Mouse (Mus musculus): ENCODE data around the gene Hsd17b3.

The Hsd17b3 gene

DNA sequence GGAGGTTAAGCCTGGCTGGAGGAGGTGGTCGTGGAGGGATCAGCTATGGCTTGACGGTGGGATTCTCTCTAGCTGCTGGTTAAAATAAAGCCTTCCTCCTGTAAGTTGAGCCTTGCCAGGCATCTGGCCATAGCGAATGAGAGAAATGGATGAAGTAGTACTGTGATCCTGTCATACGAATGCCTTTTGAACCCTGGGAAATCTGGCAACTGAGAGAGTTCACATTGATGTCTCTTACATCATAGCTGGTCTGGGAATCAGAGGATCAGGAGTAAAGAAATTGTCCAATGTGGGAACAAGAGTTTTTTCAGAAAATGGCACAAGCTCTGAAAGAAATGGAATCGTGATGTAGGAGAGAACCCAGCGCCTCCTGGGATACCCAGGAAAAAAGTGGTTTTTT lies 55.1 kb downstream of the Hsd17b3 start:
- in situ Hi-C loops (cut with MboI; ENCODE audit: unreplicated experiment in 2 of 2) = loop anchor here (5.0 to 25.0 kb wide), 8 partner anchors 61 to 1422 kb away; partner anchors contain the start of genes 6720489N17Rik (in 1 of the 2) and Ptch1 (in 1 of the 2)

DNA sequence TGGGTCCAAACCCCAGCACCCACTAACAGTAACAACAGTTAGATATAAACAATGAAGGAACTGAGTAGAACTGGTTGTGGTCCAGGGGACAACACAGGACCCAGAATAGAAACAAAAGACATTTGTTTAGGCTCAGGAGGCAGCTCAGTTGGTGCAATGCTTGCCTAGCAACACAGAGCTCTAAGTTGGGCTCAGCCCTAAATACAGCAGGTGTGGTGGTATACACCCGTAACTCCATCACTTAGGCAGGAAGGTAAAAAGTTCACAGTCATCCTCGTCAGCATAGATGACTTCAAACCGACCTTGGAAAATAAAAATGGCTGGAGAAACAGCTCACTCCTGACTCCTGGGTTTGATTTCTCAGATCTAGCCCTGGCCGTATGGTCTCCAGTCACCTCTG lies 55.8 kb downstream of the Hsd17b3 start:
- in situ Hi-C loops (cut with MboI; ENCODE audit: unreplicated experiment in 2 of 2) = loop anchor here (5.0 to 25.0 kb wide), 8 partner anchors 62 to 1421 kb away; partner anchors contain the start of genes 6720489N17Rik (in 1 of the 2) and Ptch1 (in 1 of the 2)

DNA sequence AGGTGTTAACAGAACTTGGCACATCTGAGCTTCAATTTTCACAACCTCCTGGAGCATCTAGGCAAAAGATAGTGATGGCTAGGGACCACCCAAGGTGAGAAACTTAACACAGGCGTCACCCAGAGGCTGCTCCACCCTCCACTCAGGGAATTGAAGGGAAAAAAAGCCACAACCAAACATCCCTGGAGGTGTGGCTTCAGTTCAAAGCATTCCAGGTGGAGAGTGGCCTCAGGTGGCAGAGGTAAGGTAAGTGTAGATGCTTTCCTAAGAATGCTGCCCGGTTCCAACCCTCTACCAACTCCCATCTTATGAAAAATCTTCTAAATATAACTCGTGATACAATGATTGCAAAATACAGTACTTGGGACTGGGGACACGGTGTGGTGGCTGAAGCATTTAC lies 57.8 kb downstream of the Hsd17b3 start:
- in situ Hi-C loops (cut with MboI; ENCODE audit: unreplicated experiment in 2 of 2) = loop anchor here (5.0 to 25.0 kb wide), 8 partner anchors 64 to 1419 kb away; partner anchors contain the start of genes 6720489N17Rik (in 1 of the 2) and Ptch1 (in 1 of the 2)

DNA sequence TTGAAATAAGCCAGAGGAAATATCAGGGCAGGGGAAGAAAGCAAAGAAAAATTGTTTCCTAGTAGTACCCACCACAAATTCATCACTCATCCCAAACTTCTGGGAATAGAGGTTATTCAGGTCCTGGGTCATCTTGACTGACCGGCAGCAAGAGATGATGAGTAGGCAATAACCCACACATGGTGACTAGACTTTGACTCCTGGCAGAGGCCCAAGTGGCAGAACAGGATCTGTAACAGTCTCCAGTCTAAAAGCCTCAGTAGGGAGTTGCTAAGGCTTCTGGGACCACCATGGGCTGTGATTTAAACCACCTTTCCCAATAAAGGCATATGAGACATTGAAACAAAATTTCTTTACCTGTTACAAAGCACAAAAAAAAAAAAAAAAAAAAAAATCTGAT lies 58.2 kb downstream of the Hsd17b3 start:
- in situ Hi-C loops (cut with MboI; ENCODE audit: unreplicated experiment in 2 of 2) = loop anchor here (5.0 to 25.0 kb wide), 8 partner anchors 64 to 1418 kb away; partner anchors contain the start of genes 6720489N17Rik (in 1 of the 2) and Ptch1 (in 1 of the 2)

DNA sequence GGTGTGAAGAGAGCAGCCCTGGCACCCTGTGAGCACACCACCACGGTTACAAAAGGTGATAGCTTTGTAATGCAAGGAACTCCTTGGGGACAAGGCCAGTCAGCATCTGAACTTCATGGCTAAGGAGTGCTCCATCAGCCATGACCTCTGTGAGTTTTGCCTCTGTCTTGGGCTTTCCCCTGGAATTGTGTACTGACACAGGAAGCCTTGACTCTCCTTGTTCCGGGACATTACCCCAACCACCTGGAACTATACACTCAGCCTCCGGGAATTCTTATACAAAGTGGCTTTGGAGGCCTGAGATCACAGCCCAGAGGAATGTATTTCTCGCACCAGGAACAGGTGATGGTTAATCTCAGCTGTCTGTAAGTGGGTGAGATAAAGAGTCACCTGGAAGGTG lies 64.2 kb downstream of the Hsd17b3 start:
- in situ Hi-C loops (cut with MboI; ENCODE audit: unreplicated experiment in 2 of 2) = loop anchor here (25.0 kb wide), 2 partner anchors 988 to 1413 kb away; partner anchors contain the start of gene 6720489N17Rik (in 1 of the 2)

DNA sequence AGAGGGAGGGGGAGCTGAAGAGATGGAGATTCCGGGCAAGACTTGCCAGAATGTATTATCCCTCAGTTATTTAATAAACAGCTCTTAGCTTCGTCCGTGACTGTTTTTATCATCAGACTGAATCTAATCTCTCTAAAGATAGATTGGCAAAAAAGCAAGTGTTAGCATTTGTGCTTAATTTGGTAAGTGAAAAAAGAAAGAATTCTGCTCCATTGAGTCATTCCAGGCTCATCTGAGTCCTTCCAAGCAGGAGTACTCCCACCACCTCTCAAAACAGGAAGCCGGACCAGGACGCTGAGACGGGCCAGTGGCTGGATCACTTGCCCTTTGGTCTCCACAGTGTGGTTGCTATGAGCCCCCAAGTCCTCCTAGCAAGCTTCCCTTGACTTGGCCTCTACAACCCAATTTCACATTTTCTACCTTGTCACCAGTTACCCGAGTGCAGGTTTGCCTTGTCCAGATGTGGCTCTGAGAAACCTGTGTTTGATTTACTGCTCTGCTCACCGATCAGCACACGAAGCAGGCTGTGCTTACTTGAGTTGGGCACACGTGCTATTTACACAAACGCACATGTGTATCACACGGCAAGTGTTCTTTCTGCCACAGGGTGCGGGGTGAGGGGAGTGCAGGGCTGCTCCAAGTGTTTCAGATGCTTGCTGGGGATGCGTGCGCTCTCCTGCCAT lies 66.1 kb downstream of the Hsd17b3 start:
- in situ Hi-C loops (cut with MboI; ENCODE audit: unreplicated experiment in 2 of 2) = no loop called here

DNA sequence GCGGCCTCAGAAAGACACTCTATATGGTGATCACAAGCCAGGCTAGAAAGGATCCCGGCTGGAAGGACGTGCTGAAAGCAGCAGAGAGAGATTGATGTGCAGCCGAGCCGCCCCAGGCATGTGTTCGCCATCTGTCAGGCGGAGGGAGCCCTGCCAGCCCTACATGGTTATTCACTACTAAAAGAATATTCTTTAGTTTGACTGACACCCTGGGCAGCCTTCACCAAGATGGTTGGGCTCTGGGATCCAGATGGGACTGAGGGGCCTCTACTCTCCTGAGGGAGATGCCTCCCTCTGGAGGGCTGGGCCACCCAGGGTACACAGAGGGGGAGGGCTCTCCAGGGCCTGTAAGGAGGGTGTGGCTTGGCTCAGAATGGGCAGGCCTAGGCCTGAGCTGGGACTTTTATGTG lies 68.1 kb downstream of the Hsd17b3 start:
- in situ Hi-C loops (cut with MboI; ENCODE audit: unreplicated experiment in 2 of 2) = no loop called here

DNA sequence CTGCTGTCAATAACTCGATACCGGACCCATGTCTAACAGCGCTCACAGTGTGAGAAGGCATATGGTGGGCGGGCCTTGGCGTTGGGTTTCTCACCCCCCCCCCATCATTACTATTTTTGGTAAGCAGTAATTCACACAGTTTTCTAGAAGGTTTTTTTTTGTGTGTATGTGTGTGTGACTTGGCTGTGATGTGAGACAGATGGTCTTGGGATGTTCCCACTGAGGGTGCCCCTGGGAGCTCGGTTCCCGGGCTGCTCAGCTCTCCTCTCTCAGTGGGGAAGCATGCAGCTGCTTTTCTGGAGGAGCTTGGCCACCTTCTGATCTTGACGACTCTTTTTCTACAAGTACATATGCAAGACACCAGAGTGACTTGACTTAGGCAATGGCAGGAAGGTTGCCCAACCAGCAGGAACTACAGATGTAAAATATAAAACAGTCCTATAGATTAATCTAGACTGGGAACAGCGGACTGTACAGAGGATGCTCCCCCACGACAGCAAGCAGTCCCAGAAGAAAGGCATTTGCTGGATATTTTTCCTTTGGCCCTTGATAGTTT lies 70.4 kb downstream of the Hsd17b3 start:
- in situ Hi-C loops (cut with MboI; ENCODE audit: unreplicated experiment in 2 of 2) = no loop called here

DNA sequence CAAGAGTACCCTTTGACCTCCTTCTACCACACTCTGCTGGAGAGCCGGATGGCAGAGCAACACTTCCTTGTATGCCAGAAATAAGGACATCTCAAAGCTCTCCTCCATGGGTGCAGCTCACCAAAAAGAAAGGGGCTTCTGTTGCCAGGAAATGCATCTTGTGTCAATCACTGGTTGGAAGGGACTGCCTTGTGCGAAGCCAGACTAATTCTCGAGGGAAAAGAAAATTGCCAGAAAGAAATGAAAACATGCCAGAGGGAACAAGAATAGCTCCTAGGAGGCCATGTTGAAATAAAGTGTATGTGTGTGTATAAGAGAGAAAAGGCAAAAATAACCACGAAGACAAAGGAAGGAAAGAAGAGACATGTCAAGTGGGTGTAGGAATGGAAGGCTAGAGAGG lies 73.0 kb downstream of the Hsd17b3 start:
- in situ Hi-C loops (cut with MboI; ENCODE audit: unreplicated experiment in 2 of 2) = no loop called here

DNA sequence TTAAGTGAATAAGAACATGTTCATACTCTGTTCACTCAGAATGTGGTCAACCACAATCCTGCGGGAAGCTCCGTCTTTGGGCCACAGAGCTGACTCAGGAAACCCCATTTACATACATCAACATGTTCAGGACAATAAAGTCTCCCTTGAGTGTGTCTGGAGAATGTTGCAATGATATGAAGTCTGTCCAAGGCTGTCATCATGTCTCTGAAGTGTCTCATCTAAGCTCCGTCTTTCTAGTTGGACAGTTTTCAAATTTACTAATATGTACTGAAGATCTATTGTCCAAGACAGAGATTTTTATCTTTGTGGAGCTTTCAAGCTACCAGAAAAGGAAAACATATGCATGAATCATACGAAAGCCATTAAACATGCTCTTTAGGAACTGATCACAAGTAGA lies 77.9 kb downstream of the Hsd17b3 start:
- in situ Hi-C loops (cut with MboI; ENCODE audit: unreplicated experiment in 2 of 2) = no loop called here

All from v-Abl transformed pro-B cells (cell line).